Mouse (Mus musculus) heart, embryonic 16.5 days (tissue): ENCODE results near the gene Zfc3h1. TPM values are rescaled to one million over a fixed set of nuclear protein-coding genes. Genes with fewer than 3 reads are reported as not detected.

Experiments used
- ATAC-seq: fragments of 200-750 bp; cut with Nextera tagmentation; replicated peaks from 2 replicates; pipeline ENCODE4 v1.8.0; 2017; ENCODE audit warnings: moderate number of reproducible peaks; ENCODE audit not compliant: insufficient read depth, low FRiP score; ENCODE audit errors: extremely low read depth
- H3K27ac ChIP-seq: fragments of 300-500 bp; sonication (generic); 2 replicates; pipeline ENCODE4 v1.5.1; 2014; ENCODE audit warnings: mild to moderate bottlenecking, low read length, control low read depth, moderate library complexity
- H3K27me3 ChIP-seq: fragments of 300-500 bp; sonication (generic); 2 replicates; pipeline ENCODE4 v1.6.1; 2014; ENCODE audit warnings: low read length, mixed read lengths; ENCODE audit not compliant: control insufficient read depth, insufficient read depth
- H3K36me3 ChIP-seq: fragments of 300-500 bp; sonication (generic); 2 replicates; pipeline ENCODE4 v1.6.1; 2014; ENCODE audit not compliant: control insufficient read depth, insufficient read depth
- H3K4me1 ChIP-seq: fragments of 300-500 bp; sonication (generic); 2 replicates; pipeline ENCODE4 v1.6.1; 2014; ENCODE audit warnings: low read length, mixed read lengths; ENCODE audit not compliant: control insufficient read depth, insufficient read depth
- H3K4me2 ChIP-seq: fragments of 300-500 bp; sonication (generic); 2 replicates; pipeline ENCODE4 v1.6.1; 2014; ENCODE audit warnings: low read depth, mild to moderate bottlenecking, control low read depth, low read length
- H3K4me3 ChIP-seq: fragments of 300-500 bp; sonication (generic); 2 replicates; pipeline ENCODE4 v1.5.1; 2014; ENCODE audit warnings: mild to moderate bottlenecking, control low read depth, low read length
- H3K9ac ChIP-seq: fragments of 300-500 bp; sonication (generic); 2 replicates; pipeline ENCODE4 v1.6.1; 2014; ENCODE audit warnings: low read length, control low read depth
- H3K9me3 ChIP-seq: fragments of 300-500 bp; sonication (generic); replicated peaks from 2 replicates; pipeline ENCODE4 v1.6.1; 2016; ENCODE audit warnings: low read length; ENCODE audit not compliant: control insufficient read depth
- WGBS: fragments of 180-500 bp; shearing (Covaris S2); extraction: QIAGEN DNeasy Blood & Tissue Kit; methylation state at CpG from one replicate; pipeline ENCODE4 v1.1.7; 2014; 5-methylcytosine and 5-hydroxymethylcytosine counted together
- polyA plus RNA-seq: library from polyadenylated mRNA; unstranded; fragments of >200 nt; fragmentation: Nextera tagmentation; extraction: Ambion mirVana; gene quantifications from 2 replicates; pipeline ENCODE4 v1.2.1, GENCODE M21; 2015

Gene Zfc3h1
- polyA plus RNA-seq, 1 experiment from 2014 or later, result 10.5 TPM

DNA sequence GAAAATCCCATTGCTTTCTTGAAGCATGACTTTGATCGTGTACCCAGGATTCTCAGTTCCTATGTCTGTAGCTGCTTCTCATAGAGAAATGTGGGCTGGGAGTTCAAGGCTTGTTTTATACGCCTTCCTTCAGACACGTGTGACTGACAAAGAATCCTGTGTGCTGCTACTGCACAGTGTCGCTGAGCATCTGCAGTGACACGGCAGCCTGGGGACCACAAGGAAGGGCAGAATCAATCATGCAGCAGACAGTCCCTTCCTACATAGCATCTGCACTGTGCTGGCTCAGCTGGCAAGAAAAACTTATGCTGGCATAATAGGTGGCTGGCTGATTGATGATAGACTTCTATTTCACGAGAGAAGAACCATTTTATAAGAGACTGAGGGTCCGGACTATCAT, 80.3 kb downstream of the Zfc3h1 start:
- Histone ChIP-seq H3K9ac (no peak overlapping the region), H3K36me3 (no peaks in the 10 kb centered on the region), H3K27ac (no peak overlapping the region), H3K4me3 (no peak overlapping the region), H3K27me3 (no peaks in the 10 kb centered on the region), H3K4me2 (no peak overlapping the region), H3K9me3 (no peaks in the 10 kb centered on the region; the same call in 1 of the 2 replicates), H3K4me1 (no peaks in the 10 kb centered on the region)
- no peak for ATAC-seq
- whole genome bisulfite sequencing, result 67% methylated on average over 7 of the region's 7 CpGs

DNA sequence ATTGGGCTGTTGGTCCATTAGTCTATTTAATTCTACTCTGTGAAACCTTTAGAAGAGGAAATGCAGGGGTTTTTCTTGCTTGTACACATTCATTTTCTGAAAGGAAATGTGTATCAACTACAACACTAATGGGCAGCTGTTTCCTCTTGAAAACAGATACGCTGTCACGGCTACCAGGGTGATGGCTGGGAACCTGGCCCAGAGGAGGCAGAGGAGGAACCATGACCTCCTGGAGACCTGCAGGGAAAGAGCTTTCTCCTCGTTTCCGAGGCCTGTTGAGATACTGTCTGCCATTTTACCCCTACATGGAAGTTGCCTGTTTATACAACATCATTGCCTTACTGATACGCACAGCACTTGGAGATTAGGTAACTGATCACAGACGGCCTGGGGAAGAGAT, 81.0 kb downstream of the Zfc3h1 start:
- WGBS, result 38% methylated on average over 6 of the region's 6 CpGs
- ATAC-seq, result 0 out of 2 replicates have a peak, but pooled peaks have one; percentile 28
- no peak overlapping the region for H3K4me3 ChIP-seq
- no peaks in the 10 kb centered on the region; the same call in 1 of the 2 replicates for H3K9me3 ChIP-seq
- no peak overlapping the region for H3K4me2 ChIP-seq
- no peak overlapping the region for H3K27ac ChIP-seq
- no peaks in the 10 kb centered on the region for H3K4me1 ChIP-seq
- H3K9ac ChIP-seq, result no peak overlapping the region
- no peaks in the 10 kb centered on the region for H3K36me3 ChIP-seq
- H3K27me3 ChIP-seq, result no peaks in the 10 kb centered on the region

DNA sequence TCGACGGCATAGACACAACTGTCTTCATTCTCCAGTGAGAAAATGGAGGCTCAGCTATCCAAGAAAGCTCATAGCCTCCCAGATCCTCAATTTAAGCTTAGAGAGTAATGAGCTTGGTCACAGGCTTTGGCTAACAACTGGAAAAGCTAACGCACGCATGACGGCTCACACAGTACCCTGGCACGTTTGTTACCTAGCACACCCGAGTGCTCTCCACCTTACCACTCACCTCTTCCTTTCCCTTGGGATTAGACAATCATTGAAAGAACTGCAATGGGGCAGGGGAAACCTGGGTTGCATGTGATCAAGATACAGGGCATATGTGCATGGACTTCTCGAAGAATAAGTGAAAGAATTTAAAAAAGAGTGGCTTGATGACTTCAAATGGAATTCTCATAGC, 83.2 kb downstream of the Zfc3h1 start:
- Histone ChIP-seq H3K4me3 (no peak overlapping the region), H3K4me1 (no peaks in the 10 kb centered on the region), H3K27me3 (no peaks in the 10 kb centered on the region), H3K4me2 (no peak overlapping the region), H3K9me3 (no peaks in the 10 kb centered on the region; the same call in 1 of the 2 replicates), H3K27ac (no peak overlapping the region), H3K36me3 (no peaks in the 10 kb centered on the region), H3K9ac (no peak overlapping the region)
- no peak for ATAC-seq
- 82% methylated on average over 8 of the region's 8 CpGs for WGBS

DNA sequence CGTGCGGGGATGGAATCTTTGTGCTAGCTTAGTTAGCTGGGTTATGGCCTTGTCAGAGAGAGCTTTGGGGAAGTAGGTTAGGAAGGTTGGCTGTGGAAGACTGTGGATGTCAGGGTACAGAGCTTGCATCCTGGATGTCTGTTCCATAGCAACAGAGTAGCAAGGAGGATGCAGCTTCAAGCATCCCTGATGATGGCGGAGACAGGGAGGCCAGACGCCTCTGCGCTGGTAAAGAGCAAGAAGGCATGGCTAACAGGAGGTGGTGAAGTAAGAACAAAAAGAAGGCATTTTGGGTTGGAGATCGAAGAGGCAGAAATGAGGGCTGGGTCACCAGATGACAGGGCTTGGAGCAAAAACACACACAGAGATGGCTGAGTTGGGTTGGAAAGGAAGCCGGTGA, 83.9 kb downstream of the Zfc3h1 start:
- no peaks in the 10 kb centered on the region for H3K36me3 ChIP-seq
- WGBS, result 53% methylated on average over 7 of the region's 7 CpGs

DNA sequence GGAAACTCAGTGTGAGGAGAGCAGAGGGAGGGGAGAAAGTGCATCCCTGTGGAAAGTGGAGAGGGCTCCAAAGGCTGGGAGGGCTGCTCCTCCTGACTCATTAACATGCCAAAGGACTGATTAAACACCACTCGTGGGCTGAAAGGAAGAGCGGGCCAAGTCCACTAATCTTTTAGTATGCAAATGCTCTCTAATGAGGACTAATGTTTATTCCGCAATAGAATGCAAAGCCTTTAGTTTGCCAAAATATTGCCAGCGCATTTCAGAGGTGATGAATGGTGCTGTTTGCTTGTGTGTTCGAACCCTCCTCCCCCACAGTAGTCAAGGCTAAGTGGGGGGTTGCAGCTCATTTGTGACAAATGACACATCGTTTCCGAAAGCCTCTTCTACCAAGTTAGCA, 84.3 kb downstream of the Zfc3h1 start:
- Histone ChIP-seq H3K27ac (no peak overlapping the region), H3K9ac (no peak overlapping the region), H3K4me1 (no peaks in the 10 kb centered on the region), H3K4me2 (no peak overlapping the region), H3K36me3 (no peaks in the 10 kb centered on the region), H3K9me3 (no peaks in the 10 kb centered on the region; the same call in 1 of the 2 replicates), H3K4me3 (no peak overlapping the region), H3K27me3 (no peaks in the 10 kb centered on the region)
- WGBS, result 33% methylated on average over 7 of the region's 7 CpGs
- no peak for ATAC-seq

More for the DNA sequence above, 83.9 kb downstream of the Zfc3h1 start:
- H3K9ac ChIP-seq, result no peak overlapping the region
- H3K4me2 ChIP-seq, result no peak overlapping the region
- H3K27ac ChIP-seq, result no peak overlapping the region
- no peaks in the 10 kb centered on the region for H3K27me3 ChIP-seq
- H3K9me3 ChIP-seq, result no peaks in the 10 kb centered on the region; the same call in 1 of the 2 replicates
- ATAC-seq, result no peak
- no peaks in the 10 kb centered on the region for H3K4me1 ChIP-seq
- no peak overlapping the region for H3K4me3 ChIP-seq

DNA sequence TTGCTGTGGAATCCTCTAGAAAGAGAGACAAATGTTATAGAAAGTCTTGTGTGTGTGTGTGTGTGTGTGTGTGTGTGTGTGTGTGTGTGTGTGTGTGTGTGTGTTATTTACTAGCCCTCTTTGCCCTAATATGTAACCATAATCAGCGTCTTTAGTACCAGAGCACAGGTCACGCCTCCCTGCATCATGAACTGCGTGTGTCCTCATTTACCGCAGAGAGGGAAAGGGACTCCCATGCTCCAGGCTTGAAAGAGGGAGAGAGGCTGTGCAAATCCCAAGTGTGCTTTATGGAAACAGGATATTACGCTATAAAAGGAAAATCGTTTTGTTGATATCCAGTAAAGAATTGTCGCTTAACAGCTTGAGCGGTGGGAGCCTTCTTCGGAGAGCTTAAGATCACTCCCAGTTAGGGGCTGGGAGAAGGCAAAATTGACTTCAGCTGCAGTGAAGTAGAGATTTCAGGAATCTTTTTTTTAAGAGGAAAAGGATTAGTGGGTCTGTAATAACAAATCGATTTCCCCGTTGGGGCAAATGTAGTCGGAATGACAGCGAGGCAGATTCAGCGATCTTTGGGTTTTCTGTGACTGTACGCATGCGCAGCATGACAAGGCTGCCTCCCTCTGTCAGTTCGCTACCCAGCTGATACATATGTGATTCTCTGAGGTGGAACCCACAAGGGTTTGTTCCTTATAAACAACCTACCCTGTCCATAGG, 86.0 kb downstream of the Zfc3h1 start:
- no peak for ATAC-seq
- no peaks in the 10 kb centered on the region; the same call in 1 of the 2 replicates for H3K9me3 ChIP-seq
- H3K4me2 ChIP-seq, result peak overlapping the region; percentile 61
- no peak overlapping the region for H3K27ac ChIP-seq
- H3K36me3 ChIP-seq, result no peaks in the 10 kb centered on the region
- peak overlapping the region; percentile 41; the same call in 1 of the 2 replicates for H3K9ac ChIP-seq
- no peaks in the 10 kb centered on the region for H3K4me1 ChIP-seq
- peak overlapping the region; percentile 50 for H3K4me3 ChIP-seq
- 38% methylated on average over 17 of the region's 17 CpGs for WGBS
- no peaks in the 10 kb centered on the region for H3K27me3 ChIP-seq

DNA sequence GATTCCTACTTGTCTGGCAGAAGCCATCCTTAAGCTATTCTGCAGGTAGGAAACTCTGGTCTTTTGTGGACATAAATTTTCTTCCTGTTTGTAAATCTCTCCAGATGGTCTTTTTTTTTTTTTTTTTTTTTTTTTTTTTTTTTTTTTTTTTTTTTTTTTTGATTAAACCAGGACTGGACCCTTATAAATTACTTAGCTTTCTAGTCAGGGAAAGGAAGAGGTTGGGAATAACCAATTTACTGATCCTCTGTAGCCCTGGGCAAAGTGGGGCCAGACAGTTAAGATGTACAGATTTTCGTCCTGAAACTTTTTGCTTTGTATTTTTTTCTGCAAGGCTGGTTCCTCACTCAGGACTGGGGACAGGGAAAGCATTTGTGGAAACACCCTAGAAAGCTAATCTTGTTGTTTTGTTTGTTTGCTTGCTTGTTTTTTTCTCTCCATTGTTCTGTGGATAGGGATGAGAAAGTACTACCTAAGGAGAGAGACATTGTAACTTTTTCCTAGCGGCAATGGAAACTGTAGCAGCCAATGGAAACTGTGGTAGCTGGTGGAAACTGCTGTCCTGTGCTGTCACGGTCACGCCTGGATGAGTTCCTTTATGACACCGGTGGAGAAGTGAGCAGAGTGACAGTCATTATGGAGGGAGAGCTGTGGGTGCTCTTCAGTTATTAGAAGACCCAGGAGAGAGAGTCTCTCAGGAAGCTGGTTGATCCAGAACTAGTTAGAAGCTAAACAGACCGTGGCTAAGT, 88.6 kb downstream of the Zfc3h1 start:
- 80% methylated on average over 6 of the region's 6 CpGs for WGBS

DNA sequence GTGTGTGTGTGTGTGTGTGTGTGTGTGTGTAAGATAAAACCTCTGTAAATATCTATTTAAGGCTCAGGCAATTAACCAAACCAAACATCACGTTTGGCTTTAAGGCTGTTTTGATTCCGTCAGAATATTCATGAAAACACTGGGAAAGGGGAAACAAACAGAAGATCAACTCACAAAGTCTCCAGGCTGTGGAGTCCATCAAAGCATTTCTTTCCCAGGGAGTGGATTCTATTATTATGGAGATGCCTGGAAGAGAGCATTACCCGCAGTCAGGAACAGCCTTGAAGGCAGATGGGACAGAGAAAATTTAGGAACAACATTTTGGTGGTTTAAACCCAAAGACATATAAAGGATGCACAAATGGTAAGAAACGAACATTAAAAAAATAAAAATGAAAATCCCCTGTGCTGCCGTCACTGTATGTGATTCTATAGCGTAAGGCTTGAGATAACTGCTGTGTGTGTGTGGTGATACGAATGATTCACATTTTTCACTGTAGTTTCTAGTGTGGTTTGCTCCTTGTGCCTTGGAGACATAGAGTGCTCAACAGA, 90.3 kb downstream of the Zfc3h1 start:
- no peaks in the 10 kb centered on the region for H3K9me3 ChIP-seq
- no peak overlapping the region for H3K9ac ChIP-seq
- H3K4me2 ChIP-seq, result no peak overlapping the region
- H3K4me3 ChIP-seq, result no peak overlapping the region
- no peak overlapping the region for H3K27ac ChIP-seq
- H3K36me3 ChIP-seq, result no peaks in the 10 kb centered on the region
- no peak for ATAC-seq
- H3K27me3 ChIP-seq, result no peaks in the 10 kb centered on the region
- WGBS, result 73% methylated on average over 7 of the region's 7 CpGs
- peaks cover 10% of the 10 kb centered on the region for H3K4me1 ChIP-seq

More for the DNA sequence above, 88.6 kb downstream of the Zfc3h1 start:
- H3K36me3 ChIP-seq, result no peaks in the 10 kb centered on the region
- no peaks in the 10 kb centered on the region for H3K27me3 ChIP-seq
- H3K27ac ChIP-seq, result no peak overlapping the region
- 0 out of 2 replicates have a peak, but pooled peaks cover 3% of the 10 kb centered on the region for H3K4me1 ChIP-seq
- no peak overlapping the region for H3K4me3 ChIP-seq
- no peak overlapping the region for H3K4me2 ChIP-seq
- H3K9ac ChIP-seq, result no peak overlapping the region
- no peaks in the 10 kb centered on the region; the same call in 1 of the 2 replicates for H3K9me3 ChIP-seq
- ATAC-seq, result no peak

DNA sequence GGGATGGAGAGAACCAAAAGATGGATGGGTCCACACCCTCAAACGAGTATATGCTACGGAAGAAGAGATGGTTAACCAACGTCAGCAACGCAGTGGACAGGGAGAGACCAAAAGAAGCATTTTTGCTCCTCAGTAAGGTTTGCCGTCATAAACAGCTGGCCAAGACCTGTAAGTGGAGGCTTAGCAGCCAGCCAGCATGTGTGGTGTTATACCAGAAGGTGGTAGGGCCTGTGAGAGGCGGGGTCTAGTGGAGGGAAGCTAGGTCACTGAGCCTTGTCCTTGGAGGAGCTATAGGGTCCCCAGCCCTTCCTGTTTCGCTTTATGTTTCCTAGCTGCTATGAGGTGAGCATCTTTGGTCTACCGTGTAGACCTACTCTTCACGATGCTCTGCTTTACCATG, 91.7 kb downstream of the Zfc3h1 start:
- Histone ChIP-seq H3K4me3 (no peak overlapping the region), H3K4me1 (peaks cover 10% of the 10 kb centered on the region), H3K27ac (no peak overlapping the region), H3K4me2 (no peak overlapping the region), H3K27me3 (no peaks in the 10 kb centered on the region), H3K36me3 (no peaks in the 10 kb centered on the region), H3K9me3 (no peaks in the 10 kb centered on the region), H3K9ac (no peak overlapping the region)
- 90% methylated on average over 9 of the region's 9 CpGs for WGBS
- ATAC-seq, result no peak
